Mouse (Mus musculus) CH12.LX (cell line): ENCODE results near the gene Grk3.

Experiments used
- CTCF ChIP-seq, 2 experiments: IDR thresholded peaks in 1 of 2; conservative IDR thresholded peaks in 1 of 2; 2 replicates each; pipeline ENCODE4 v1.5.1; 2011 to 2012; ENCODE audit warnings: low read depth in 2 of 2, low read length in 2 of 2, improper control_type of control experiment in 1 of 2, inconsistent platforms in 1 of 2, mild to moderate bottlenecking in 1 of 2, moderate library complexity in 1 of 2
- EP300 ChIP-seq: IDR thresholded peaks from 2 replicates; pipeline ENCODE4 v1.6.1; 2011; ENCODE audit warnings: low read length, improper control_type of control experiment
- HCFC1 ChIP-seq: IDR thresholded peaks from 2 replicates; pipeline ENCODE4 v1.6.1; 2012; ENCODE audit warnings: low read depth, mild to moderate bottlenecking, inconsistent platforms, low read length, improper control_type of control experiment
- MAX ChIP-seq: IDR thresholded peaks from 2 replicates; pipeline ENCODE4 v1.6.1; 2011; ENCODE audit warnings: low read length, improper control_type of control experiment
- POLR2A ChIP-seq: IDR thresholded peaks from 2 replicates; pipeline ENCODE4 v1.6.1; 2011; ENCODE audit warnings: low read depth, mild to moderate bottlenecking, improper control_type of control experiment, low read length
- TCF12 ChIP-seq: IDR thresholded peaks from 2 replicates; pipeline ENCODE4 v1.6.1; 2014; ENCODE audit warnings: low read depth, mild to moderate bottlenecking, inconsistent platforms, low read length, improper control_type of control experiment
- UBTF ChIP-seq: IDR thresholded peaks from 2 replicates; pipeline ENCODE4 v1.6.1; 2012; ENCODE audit warnings: low read depth, mild to moderate bottlenecking, inconsistent platforms, low read length, improper control_type of control experiment, moderate library complexity
- USF1 ChIP-seq: IDR thresholded peaks from 2 replicates; pipeline ENCODE4 v1.6.1; 2014; ENCODE audit warnings: low read depth, mild to moderate bottlenecking, inconsistent platforms, low read length, improper control_type of control experiment
- ZC3H11A ChIP-seq: IDR thresholded peaks from 2 replicates; pipeline ENCODE4 v1.6.1; 2012; ENCODE audit warnings: low read depth, mild to moderate bottlenecking, inconsistent platforms, low read length, improper control_type of control experiment
- ZMIZ1 ChIP-seq: IDR thresholded peaks from 2 replicates; pipeline ENCODE4 v1.6.1; 2012; ENCODE audit warnings: low read depth, mild to moderate bottlenecking, inconsistent platforms, low read length, improper control_type of control experiment

DNA sequence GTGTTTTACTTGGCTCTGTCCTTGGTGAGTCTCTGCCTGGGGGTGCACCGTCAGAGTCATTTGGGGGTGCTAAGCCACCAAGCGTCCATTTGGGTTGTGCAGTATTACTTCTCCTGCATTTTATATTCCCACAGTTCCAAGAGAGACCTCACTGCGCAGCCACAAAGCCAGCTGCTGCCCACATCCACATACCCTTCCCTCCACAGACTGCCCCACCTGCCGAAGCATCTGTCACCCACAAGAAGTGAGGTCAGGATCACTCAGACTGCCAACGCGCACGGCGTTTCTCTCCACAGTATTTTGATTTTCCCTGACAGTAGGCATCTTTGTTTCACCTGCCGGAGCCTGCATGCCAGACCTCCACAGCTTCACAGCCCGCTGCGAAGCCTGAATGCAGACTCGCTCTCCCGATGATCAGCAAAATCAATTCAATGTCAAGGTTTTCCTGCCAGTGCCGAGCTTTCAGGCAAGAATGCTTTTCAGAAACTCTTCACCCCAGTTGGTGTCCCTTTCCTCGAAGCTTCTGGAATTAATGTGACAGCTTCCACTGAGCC, 15.7 kb upstream of the Grk3 start:
- TF ChIP-seq MAX: no peak
- TF ChIP-seq CTCF (conservative IDR thresholded peaks at IDR 0.05 in 1 of 2, IDR thresholded peaks at IDR 0.05 in 1 of 2; ENCODE audit: low read depth in 2 of 2, low read length in 2 of 2): no peak
- TF ChIP-seq POLR2A: no peak
- no peak for TF ChIP-seq UBTF
- TF ChIP-seq USF1: no peak
- TF ChIP-seq ZC3H11A: no peak
- TF ChIP-seq ZMIZ1: no peak
- no peak for TF ChIP-seq TCF12
- TF ChIP-seq EP300: no peak
- TF ChIP-seq HCFC1: no peak
